8 mouse cellular contexts compared by ENCODE assay signal in the genomic region with DNA sequence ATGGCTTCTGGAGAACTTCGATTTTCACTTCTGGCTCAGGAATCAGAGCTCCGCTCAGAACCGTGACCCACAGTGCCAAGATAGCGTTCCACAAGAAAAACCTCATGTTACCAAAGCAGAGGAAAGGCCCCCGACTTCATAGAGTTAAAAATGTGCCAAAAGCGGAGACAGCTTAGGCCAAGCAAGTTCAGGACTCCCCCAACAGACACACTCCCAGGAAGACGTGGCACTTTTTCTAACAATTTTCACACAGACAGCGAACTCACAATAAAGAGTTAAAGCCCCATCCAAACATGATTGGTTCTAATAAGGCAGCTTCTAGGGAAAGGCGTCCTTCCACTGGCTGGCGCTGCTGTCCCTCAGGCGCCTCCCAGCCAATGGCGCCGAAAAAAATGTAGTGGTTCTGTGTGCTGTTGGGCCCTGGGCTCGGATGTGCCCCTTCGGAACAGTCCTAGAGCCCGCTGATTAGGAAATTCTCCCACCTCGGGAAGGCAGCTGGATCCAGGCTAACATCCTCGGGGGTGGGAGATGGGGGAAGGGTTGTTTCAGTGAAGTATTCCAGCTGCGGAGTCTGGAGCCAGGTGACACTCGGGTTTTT. TPM values are rescaled to one million over a fixed set of nuclear protein-coding genes. Genes with fewer than 3 reads are reported as not detected.
DNase-seq lines count a peak whose midpoint lies in the region; ATAC-seq lines count a peak whose summit lies in the region.

No protein-coding gene starts in this region.

- peak overlapping the region; percentile 77 for H3K9ac ChIP-seq in heart, embryonic 11.5 days (ENCODE audit: low read depth, low read length)
- peak overlapping the region; percentile 70 for H3K9ac ChIP-seq in kidney, embryonic 15.5 days

- ATAC-seq in heart, embryonic 11.5 days (replicated peaks; ENCODE audit: insufficient number of reproducible peaks, low FRiP score, low TSS enrichment), result peak; percentile 70
- peak; percentile 80 for ATAC-seq in kidney, embryonic 15.5 days (replicated peaks; ENCODE audit: low FRiP score)

- under 1% methylated on average over 20 of the region's 20 CpGs for WGBS in heart, embryonic 11.5 days (ENCODE audit: insufficient replicate concordance)
- WGBS in kidney, embryonic 15.5 days, result 0% methylated on average over 20 of the region's 20 CpGs

- H3K27me3 ChIP-seq in erythroblast, embryonic 14.5 days (ENCODE audit: control insufficient read depth), result peaks cover 8% of the 10 kb centered on the region
- H3K27me3 ChIP-seq in heart, embryonic 11.5 days (ENCODE audit: control insufficient read depth, insufficient read depth, low read length), result no peaks in the 10 kb centered on the region
- no peaks in the 10 kb centered on the region for H3K27me3 ChIP-seq in kidney, embryonic 15.5 days

- H3K4me1 ChIP-seq in erythroblast, embryonic 14.5 days (ENCODE audit: control insufficient read depth), result peaks cover 43% of the 10 kb centered on the region
- H3K4me1 ChIP-seq in heart, embryonic 11.5 days (ENCODE audit: control insufficient read depth, insufficient read depth, low read length), result peaks cover 10% of the 10 kb centered on the region; the same call in 1 of the 2 replicates
- H3K4me1 ChIP-seq in kidney, embryonic 15.5 days, result peaks cover 46% of the 10 kb centered on the region

- no peaks in the 10 kb centered on the region for H3K9me3 ChIP-seq in erythroblast, embryonic 14.5 days (ENCODE audit: control insufficient read depth, low read length)
- no peaks in the 10 kb centered on the region for H3K9me3 ChIP-seq in heart, embryonic 11.5 days (replicated peaks; ENCODE audit: control insufficient read depth, low read length)
- no peaks in the 10 kb centered on the region for H3K9me3 ChIP-seq in kidney, embryonic 15.5 days (replicated peaks)

- peak overlapping the region; percentile 81 for H3K4me3 ChIP-seq in erythroblast, embryonic 14.5 days (replicated peaks)
- peak overlapping the region; percentile 71 for H3K4me3 ChIP-seq in heart, embryonic 11.5 days (ENCODE audit: low read depth, low read length)
- peak overlapping the region; percentile 67 for H3K4me3 ChIP-seq in kidney, embryonic 15.5 days (replicated peaks)

- peak; percentile 85 for DNase-seq in CD4-positive, CD25-positive, alpha-beta regulatory T cell, adult 2 months (ENCODE audit: low read depth, low spot score)
- DNase-seq in brain, embryonic 18.5 days (ENCODE audit: low read depth, low spot score), result peak; percentile 85
- peak; percentile 83 for DNase-seq in liver
- DNase-seq in monocyte, adult 2 months (ENCODE audit: low read depth in 1 of 2, low spot score in 2 of 2), result peak; percentile 24 to 66
- peak; percentile 64 to 68 for DNase-seq in spleen, postnatal 14 days (ENCODE audit: low spot score in 2 of 2)

- H3K4me2 ChIP-seq in heart, embryonic 11.5 days, result peak overlapping the region; percentile 77
- peak overlapping the region; percentile 83 for H3K4me2 ChIP-seq in kidney, embryonic 15.5 days

- peak overlapping the region; percentile 57; the same call in 1 of the 2 replicates for H3K27ac ChIP-seq in heart, embryonic 11.5 days (ENCODE audit: low read depth, low read length)
- peak overlapping the region; percentile 74 for H3K27ac ChIP-seq in kidney, embryonic 15.5 days

- H3K36me3 ChIP-seq in erythroblast, embryonic 14.5 days (ENCODE audit: control insufficient read depth), result peaks cover 4% of the 10 kb centered on the region
- H3K36me3 ChIP-seq in heart, embryonic 11.5 days (ENCODE audit: control insufficient read depth, insufficient read depth, low read length), result no peaks in the 10 kb centered on the region
- H3K36me3 ChIP-seq in kidney, embryonic 15.5 days, result no peaks in the 10 kb centered on the region

RNA-seq across cellular contexts. Expression of a gene that starts 1.9 kb away (rescaled TPM):
- 0.02 and 0.03 TPM in 2 replicates for polyA plus RNA-seq in erythroblast, embryonic 14.5 days (2012)
- polyA plus RNA-seq in heart, embryonic 11.5 days (2014; fragmentation: Nextera tagmentation; extraction: Ambion mirVana), result 13.0 and 13.6 TPM in 2 replicates
- 8.9 and 9.8 TPM in 2 replicates for polyA plus RNA-seq in kidney, embryonic 15.5 days (2015; fragmentation: Nextera tagmentation; extraction: Ambion mirVana)

RNA-seq across cellular contexts. Expression of a gene that starts 4.1 kb away (rescaled TPM):
- not detected in 2 replicates for polyA plus RNA-seq in erythroblast, embryonic 14.5 days (2012)
- polyA plus RNA-seq in heart, embryonic 11.5 days (2014; fragmentation: Nextera tagmentation; extraction: Ambion mirVana), result 23.5 and 34.3 TPM in 2 replicates
- polyA plus RNA-seq in kidney, embryonic 15.5 days (2015; fragmentation: Nextera tagmentation; extraction: Ambion mirVana), result 28.5 and 29.1 TPM in 2 replicates

RNA-seq across cellular contexts. Expression of a gene that starts 26.7 kb away (rescaled TPM):
- not detected in 2 replicates for polyA plus RNA-seq in erythroblast, embryonic 14.5 days (2012)
- 15.5 and 17.7 TPM in 2 replicates for polyA plus RNA-seq in heart, embryonic 11.5 days (2014; fragmentation: Nextera tagmentation; extraction: Ambion mirVana)
- polyA plus RNA-seq in kidney, embryonic 15.5 days (2015; fragmentation: Nextera tagmentation; extraction: Ambion mirVana), result 6.2 and 8.6 TPM in 2 replicates

Comparison
In these comparisons a context has a peak if more than half of its experiments do, and no peak if none do; other contexts are left out.
1. Peak in every context shown above with its lines: DNase-seq, ATAC-seq, H3K4me3 ChIP-seq and H3K27ac ChIP-seq.
2. RNA of a gene that starts 4.1 kb away (polyA plus RNA-seq): 28.5 to 29.1 TPM in kidney, embryonic 15.5 days and 23.5 to 34.3 TPM in heart, embryonic 11.5 days; not detected in erythroblast, embryonic 14.5 days; every median in the first group is over 10 times any median in the second.